31 mouse cellular contexts compared by ENCODE assay signal in genomic region chr6:97016711-97017110, GRCm38 (mm10). TPM values are rescaled to one million over a fixed set of nuclear protein-coding genes. Genes with fewer than 3 reads are reported as not detected.
"Had no signal": no experiment of that assay in that cellular context is flagged by ENCODE, and none has a peak within 500 bp of the region (broad histone marks: within the 10 kb centered on the region; RNA-seq: fewer than 3 reads in every experiment).

No protein-coding gene starts in this region.

- H3K36me3 ChIP-seq: embryonic facial prominence, embryonic 10.5 days; embryonic facial prominence, embryonic 12.5 days; embryonic facial prominence, embryonic 13.5 days; embryonic facial prominence, embryonic 15.5 days; forebrain, embryonic 10.5 days; forebrain, embryonic 12.5 days; forebrain, embryonic 15.5 days had no signal

- H3K9ac ChIP-seq: embryonic facial prominence, embryonic 12.5 days; embryonic facial prominence, embryonic 13.5 days; embryonic facial prominence, embryonic 15.5 days; forebrain, embryonic 12.5 days; forebrain, embryonic 13.5 days; forebrain, embryonic 15.5 days; forebrain, postnatal 0 days had no signal

- H3K9me3 ChIP-seq: embryonic facial prominence, embryonic 10.5 days; embryonic facial prominence, embryonic 12.5 days; embryonic facial prominence, embryonic 13.5 days; embryonic facial prominence, embryonic 15.5 days; forebrain, embryonic 10.5 days; forebrain, embryonic 12.5 days; forebrain, embryonic 13.5 days; forebrain, embryonic 15.5 days had no signal

- H3K4me2 ChIP-seq: embryonic facial prominence, embryonic 12.5 days; embryonic facial prominence, embryonic 13.5 days; embryonic facial prominence, embryonic 15.5 days; forebrain, embryonic 12.5 days; forebrain, embryonic 13.5 days; forebrain, embryonic 15.5 days had no signal

- DNase-seq: cerebellum, adult 9-10 months; cerebellum, adult 9-11 months; cerebellum, postnatal 10 days; cerebellum, postnatal 14 days; cerebellum, postnatal 25 days; cerebellum, postnatal 36 days; embryo, embryonic 11 days; forebrain, postnatal 0 days; gastrocnemius, adult 2 months; gastrocnemius, postnatal 10 days; gastrocnemius, postnatal 14 days; gastrocnemius, postnatal 25 days; gastrocnemius, postnatal 36 days; heart, adult 11 months; heart, adult 18-20 months; heart, adult 2 months had no signal

- H3K27ac ChIP-seq: embryonic facial prominence, embryonic 10.5 days; embryonic facial prominence, embryonic 12.5 days; embryonic facial prominence, embryonic 13.5 days; embryonic facial prominence, embryonic 15.5 days; forebrain, embryonic 10.5 days; forebrain, embryonic 12.5 days; forebrain, embryonic 13.5 days; forebrain, embryonic 15.5 days; gastrocnemius, adult 2 months; heart, adult 2 months had no signal

- ATAC-seq: forebrain, embryonic 13.5 days; forebrain, embryonic 14.5 days; forebrain, embryonic 15.5 days; forebrain, embryonic 16.5 days; forebrain, postnatal 0 days had no signal

- H3K27me3 ChIP-seq: embryonic facial prominence, embryonic 12.5 days; embryonic facial prominence, embryonic 13.5 days; embryonic facial prominence, embryonic 15.5 days; forebrain, embryonic 12.5 days; forebrain, embryonic 13.5 days; forebrain, embryonic 15.5 days had no signal

- H3K4me3 ChIP-seq: embryonic facial prominence, embryonic 10.5 days; embryonic facial prominence, embryonic 12.5 days; embryonic facial prominence, embryonic 13.5 days; embryonic facial prominence, embryonic 15.5 days; erythroblast, embryonic 14.5 days; forebrain, embryonic 10.5 days; forebrain, embryonic 12.5 days; forebrain, embryonic 13.5 days; forebrain, embryonic 15.5 days; gastrocnemius, adult 2 months; heart, adult 2 months had no signal

- H3K4me1 ChIP-seq: embryonic facial prominence, embryonic 12.5 days; embryonic facial prominence, embryonic 13.5 days; embryonic facial prominence, embryonic 15.5 days; forebrain, embryonic 12.5 days; forebrain, embryonic 13.5 days; forebrain, embryonic 15.5 days had no signal

RNA-seq across cellular contexts. Expression of gene Fam19a4, which starts 43.5 kb away (rescaled TPM):
- total RNA-seq: common myeloid progenitor, adult 5-6 weeks; granulocyte monocyte progenitor cell, adult 5-6 weeks; heart, adult 18-20 months; heart, adult 2 months; heart, adult 8-10 months had no signal
- polyA plus RNA-seq: erythroblast, embryonic 14.5 days; gonadal fat pad, adult 2 months; heart, adult 2 months had no signal
